Mouse (Mus musculus): ENCODE measurements around the gene Draxin. TPM values are rescaled to one million over a fixed set of nuclear protein-coding genes. Genes with fewer than 3 reads are reported as not detected.

Gene Draxin
- total and polyA plus RNA-seq, 2 experiments from 2014 or later: 8.7 to 40.5 TPM

GRCm38 (mm10) chr4:148160436-148161390, 30.2 kb upstream of the Draxin start, which contains the start of the genes Fbxo44 and Fbxo2:
Fbxo44 (minus strand) TSS chr4:148160482.
Fbxo2 (plus strand) TSS chr4:148160621.
- H3K4me3 ChIP-seq (ENCODE audit: low read depth, low read length): peak within 1 kb of the TSS; percentile 71
- no peaks in the 10 kb centered on the region for H3K9me3 ChIP-seq (ENCODE audit: low read length)
- WGBS: 2% methylated on average over 42 of the region's 43 CpGs
- peak; percentile 52 for ATAC-seq
- H3K4me1 ChIP-seq (ENCODE audit: insufficient read depth): peaks cover 17% of the 10 kb centered on the region
- peaks cover 26% of the 10 kb centered on the region for H3K27me3 ChIP-seq (ENCODE audit: insufficient read depth, low read length)
- H3K27ac ChIP-seq (ENCODE audit: low read depth, low read length): peak within 1 kb of the TSS; percentile 78
- DNase-seq: peak; percentile 60
- H3K9ac ChIP-seq: peak within 1 kb of the TSS; percentile 83
- H3K36me3 ChIP-seq (ENCODE audit: insufficient read depth): peaks cover 19% of the 10 kb centered on the region
- H3K4me2 ChIP-seq (ENCODE audit: low read depth): peak within 1 kb of the TSS; percentile 97
- TF ChIP-seq CTCF (IDR thresholded peaks at IDR 0.05; ENCODE audit: low read depth): peak; percentile 33; the same call in 1 of the 2 replicates

DNA sequence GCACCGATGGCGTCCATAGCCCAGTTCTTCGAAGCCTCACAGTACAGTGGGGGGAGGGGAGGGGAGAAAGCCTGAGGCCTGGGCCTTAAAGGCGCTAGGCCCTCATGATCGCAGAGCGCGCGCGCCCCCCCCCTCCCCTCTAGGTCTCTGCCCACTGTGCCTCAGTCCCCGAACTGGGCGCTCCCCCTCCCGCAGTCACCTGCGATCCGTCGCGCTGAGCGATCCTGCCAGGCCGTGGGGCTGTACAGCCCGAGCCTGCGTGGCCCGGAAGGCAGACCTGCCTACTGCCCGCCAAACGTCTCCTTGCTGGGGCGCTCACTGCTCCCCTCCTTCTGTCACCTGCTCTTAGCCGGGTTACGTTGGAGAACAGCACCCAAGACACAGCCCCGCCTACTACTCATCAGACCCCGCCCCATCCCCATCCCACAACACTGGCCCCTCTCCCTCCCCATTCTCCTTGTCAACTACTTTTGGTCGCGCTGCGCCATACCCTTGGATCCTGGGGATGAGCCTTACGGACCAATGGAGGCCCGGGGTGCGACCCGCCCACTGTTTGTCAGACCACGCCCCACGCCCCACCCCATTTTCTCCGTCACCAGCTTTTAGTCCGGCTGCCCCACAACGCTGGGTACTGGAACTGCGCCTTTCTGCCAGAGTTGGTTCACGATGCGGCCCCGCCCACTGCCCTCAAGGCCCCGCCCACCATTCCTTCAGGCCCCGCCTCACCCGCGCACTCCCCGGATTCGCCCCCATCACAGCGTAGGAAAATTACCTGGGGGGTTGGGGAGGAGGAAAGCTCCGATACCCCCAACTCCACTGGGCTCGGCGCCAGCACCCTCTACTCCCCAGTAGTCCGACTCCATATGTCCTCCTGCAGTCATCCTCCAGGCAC, 29.3 kb upstream of the Draxin start:
- peak; percentile 45 for TF ChIP-seq CTCF (IDR thresholded peaks at IDR 0.05; ENCODE audit: low read depth)

GRCm38 (mm10) chr4:148158436-148159348, 28.2 kb upstream of the Draxin start:
- peak overlapping the region; percentile 83 for H3K9ac ChIP-seq
- DNase-seq: peak; percentile 66
- peak overlapping the region; percentile 97 for H3K4me2 ChIP-seq (ENCODE audit: low read depth)
- H3K27ac ChIP-seq (ENCODE audit: low read depth, low read length): peak overlapping the region; percentile 78
- no peak for TF ChIP-seq CTCF (IDR thresholded peaks at IDR 0.05; ENCODE audit: low read depth)
- H3K27me3 ChIP-seq (ENCODE audit: insufficient read depth, low read length): peaks cover 6% of the 10 kb centered on the region; the same call in 1 of the 2 replicates
- peak overlapping the region; percentile 71 for H3K4me3 ChIP-seq (ENCODE audit: low read depth, low read length)
- H3K36me3 ChIP-seq (ENCODE audit: insufficient read depth): peaks cover 35% of the 10 kb centered on the region
- H3K9me3 ChIP-seq (ENCODE audit: low read length): no peaks in the 10 kb centered on the region
- WGBS: 20% methylated on average over 27 of the region's 27 CpGs
- peaks cover 13% of the 10 kb centered on the region for H3K4me1 ChIP-seq (ENCODE audit: insufficient read depth)
- peak; percentile 15; the same call in 1 of the 2 replicates for ATAC-seq

More for the DNA sequence above, 29.3 kb upstream of the Draxin start:
- H3K9me3 ChIP-seq (ENCODE audit: low read length): no peaks in the 10 kb centered on the region
- ATAC-seq (peak; percentile 90), DNase-seq (peak; percentile 94)
- H3K9ac ChIP-seq: peak overlapping the region; percentile 83
- peaks cover 17% of the 10 kb centered on the region for H3K27me3 ChIP-seq (ENCODE audit: insufficient read depth, low read length)
- peaks cover 24% of the 10 kb centered on the region for H3K36me3 ChIP-seq (ENCODE audit: insufficient read depth)
- H3K4me2 ChIP-seq (ENCODE audit: low read depth): peak overlapping the region; percentile 97
- H3K27ac ChIP-seq (ENCODE audit: low read depth, low read length): peak overlapping the region; percentile 78
- peaks cover 17% of the 10 kb centered on the region for H3K4me1 ChIP-seq (ENCODE audit: insufficient read depth)
- WGBS: 4% methylated on average over 49 of the region's 55 CpGs
- peak overlapping the region; percentile 71 for H3K4me3 ChIP-seq (ENCODE audit: low read depth, low read length)

DNA sequence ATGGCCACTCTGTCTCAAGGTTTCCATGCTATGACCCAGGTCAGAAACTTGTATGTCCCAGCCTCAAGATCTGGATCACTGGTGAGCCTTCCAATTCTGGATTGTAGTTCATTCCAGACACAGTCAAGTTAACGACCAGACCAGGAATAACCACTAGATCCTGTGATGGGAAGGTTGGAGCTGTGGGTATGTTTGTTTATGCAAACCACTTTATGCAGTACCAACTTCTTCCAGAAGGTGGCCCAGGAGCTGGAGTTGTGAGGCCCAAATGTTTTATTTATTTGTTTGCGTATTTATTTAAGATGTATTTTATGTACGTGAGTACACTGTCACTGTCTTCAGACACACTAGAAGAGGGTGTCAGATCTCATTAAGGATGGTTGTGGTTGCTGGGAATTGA, 24.5 kb upstream of the Draxin start:
- peak; percentile 80 for DNase-seq
- Histone ChIP-seq H3K27me3 (ENCODE audit: insufficient read depth, low read length) (no peaks in the 10 kb centered on the region), H3K9ac (no peak overlapping the region)

GRCm38 (mm10) chr4:148154006-148154405, 23.5 kb upstream of the Draxin start:
- Histone ChIP-seq H3K4me2 (ENCODE audit: low read depth) (no peak overlapping the region), H3K36me3 (ENCODE audit: insufficient read depth) (peaks cover 46% of the 10 kb centered on the region), H3K9ac (no peak overlapping the region), H3K4me3 (ENCODE audit: low read depth, low read length) (no peak overlapping the region), H3K27ac (ENCODE audit: low read depth, low read length) (no peak overlapping the region), H3K27me3 (ENCODE audit: insufficient read depth, low read length) (no peaks in the 10 kb centered on the region), H3K9me3 (ENCODE audit: low read length) (no peaks in the 10 kb centered on the region), H3K4me1 (ENCODE audit: insufficient read depth) (peaks cover 13% of the 10 kb centered on the region)
- WGBS: 94% methylated on average over 4 of the region's 4 CpGs
- TF ChIP-seq CTCF (IDR thresholded peaks at IDR 0.05; ENCODE audit: low read depth): no peak
- DNase-seq: no peak
- no peak for ATAC-seq

More for the DNA sequence above, 24.5 kb upstream of the Draxin start:
- Histone ChIP-seq H3K4me3 (ENCODE audit: low read depth, low read length) (no peak overlapping the region), H3K27ac (ENCODE audit: low read depth, low read length) (no peak overlapping the region), H3K4me2 (ENCODE audit: low read depth) (no peak overlapping the region), H3K4me1 (ENCODE audit: insufficient read depth) (peaks cover 13% of the 10 kb centered on the region), H3K36me3 (ENCODE audit: insufficient read depth) (peaks cover 46% of the 10 kb centered on the region), H3K9me3 (ENCODE audit: low read length) (no peaks in the 10 kb centered on the region)
- no peak for ATAC-seq
- 44% methylated on average over 3 of the region's 3 CpGs for WGBS
- TF ChIP-seq CTCF (IDR thresholded peaks at IDR 0.05; ENCODE audit: low read depth): peak; percentile 74

- Histone ChIP-seq H3K9me3 (ENCODE audit: low read length) (no peaks in the 10 kb centered on the region), H3K27me3 (ENCODE audit: insufficient read depth, low read length) (no peaks in the 10 kb centered on the region), H3K36me3 (ENCODE audit: insufficient read depth) (peaks cover 45% of the 10 kb centered on the region), H3K4me3 (ENCODE audit: low read depth, low read length) (no peak overlapping the region), H3K27ac (ENCODE audit: low read depth, low read length) (peak overlapping the region; percentile 92), H3K4me1 (ENCODE audit: insufficient read depth) (0 out of 2 replicates have a peak, but pooled peaks cover 4% of the 10 kb centered on the region), H3K9ac (no peak overlapping the region), H3K4me2 (ENCODE audit: low read depth) (no peak overlapping the region)
- no peak for DNase-seq
- no peak for ATAC-seq
- no peak for TF ChIP-seq CTCF (IDR thresholded peaks at IDR 0.05; ENCODE audit: low read depth)
- WGBS: 82% methylated on average over 5 of the region's 5 CpGs
These were observed 22.0 kb upstream of the Draxin start for GRCm38 (mm10) chr4:148152547-148152946.
